Mouse (Mus musculus): ENCODE results near the gene Exoc4. TPM values are rescaled to one million over a fixed set of nuclear protein-coding genes. Genes with fewer than 3 reads are reported as not detected.

The Exoc4 gene
- total RNA-seq, 1 experiment from 2014 or later: 73.9 TPM

- no peak for ATAC-seq (replicated peaks; ENCODE audit: low read depth, poor library complexity, severe bottlenecking)
These were observed 359.6 kb downstream of the Exoc4 start for GRCm38 (mm10) chr6:33608469-33608868.

GRCm38 (mm10) chr6:33613978-33614377, 365.1 kb downstream of the Exoc4 start:
- ATAC-seq (replicated peaks; ENCODE audit: low read depth, poor library complexity, severe bottlenecking): no peak

- peak; percentile 50; the same call in 1 of the 2 replicates for ATAC-seq (replicated peaks; ENCODE audit: low read depth, poor library complexity, severe bottlenecking)
These were observed 369.7 kb downstream of the Exoc4 start for GRCm38 (mm10) chr6:33618590-33618989.

- ATAC-seq (replicated peaks; ENCODE audit: low read depth, poor library complexity, severe bottlenecking): no peak
These were observed 371.8 kb downstream of the Exoc4 start for GRCm38 (mm10) chr6:33620701-33621100.

- ATAC-seq (replicated peaks; ENCODE audit: low read depth, poor library complexity, severe bottlenecking): no peak
These were observed 377.0 kb downstream of the Exoc4 start for GRCm38 (mm10) chr6:33625931-33626330.

- 0 out of 2 replicates have a peak, but pooled peaks have one; percentile 52 for ATAC-seq (replicated peaks; ENCODE audit: low read depth, poor library complexity, severe bottlenecking)
These were observed 382.2 kb downstream of the Exoc4 start for GRCm38 (mm10) chr6:33631133-33631532.

- ATAC-seq (replicated peaks; ENCODE audit: low read depth, poor library complexity, severe bottlenecking): no peak
These were observed 388.3 kb downstream of the Exoc4 start for GRCm38 (mm10) chr6:33637192-33637591.

- no peak for ATAC-seq (replicated peaks; ENCODE audit: low read depth, poor library complexity, severe bottlenecking)
These were observed 433.1 kb downstream of the Exoc4 start for GRCm38 (mm10) chr6:33681778-33682640.

GRCm38 (mm10) chr6:33683533-33683932, 434.6 kb downstream of the Exoc4 start:
- no peak for ATAC-seq (replicated peaks; ENCODE audit: low read depth, poor library complexity, severe bottlenecking)

GRCm38 (mm10) chr6:33685321-33685720, 436.4 kb downstream of the Exoc4 start:
- ATAC-seq (replicated peaks; ENCODE audit: low read depth, poor library complexity, severe bottlenecking): no peak

- ATAC-seq (replicated peaks; ENCODE audit: low read depth, poor library complexity, severe bottlenecking): no peak
These were observed 441.7 kb downstream of the Exoc4 start for GRCm38 (mm10) chr6:33690601-33691000.

- no peak for ATAC-seq (replicated peaks; ENCODE audit: low read depth, poor library complexity, severe bottlenecking)
These were observed 448.1 kb downstream of the Exoc4 start for GRCm38 (mm10) chr6:33696976-33697375.

- no peak for ATAC-seq (replicated peaks; ENCODE audit: low read depth, poor library complexity, severe bottlenecking)
These were observed 460.0 kb downstream of the Exoc4 start for GRCm38 (mm10) chr6:33708907-33709306.

GRCm38 (mm10) chr6:33709340-33709739, 460.5 kb downstream of the Exoc4 start:
- no peak for ATAC-seq (replicated peaks; ENCODE audit: low read depth, poor library complexity, severe bottlenecking)

GRCm38 (mm10) chr6:33711742-33712141, 462.9 kb downstream of the Exoc4 start:
- no peak for ATAC-seq (replicated peaks; ENCODE audit: low read depth, poor library complexity, severe bottlenecking)

GRCm38 (mm10) chr6:33712540-33713118, 463.7 kb downstream of the Exoc4 start:
- ATAC-seq (replicated peaks; ENCODE audit: low read depth, poor library complexity, severe bottlenecking): no peak

GRCm38 (mm10) chr6:33716254-33716965, 467.5 kb downstream of the Exoc4 start:
- ATAC-seq (replicated peaks; ENCODE audit: low read depth, poor library complexity, severe bottlenecking): no peak

GRCm38 (mm10) chr6:33721166-33721565, 472.3 kb downstream of the Exoc4 start:
- no peak for ATAC-seq (replicated peaks; ENCODE audit: low read depth, poor library complexity, severe bottlenecking)

GRCm38 (mm10) chr6:33722811-33723210, 473.9 kb downstream of the Exoc4 start:
- no peak for ATAC-seq (replicated peaks; ENCODE audit: low read depth, poor library complexity, severe bottlenecking)

- no peak for ATAC-seq (replicated peaks; ENCODE audit: low read depth, poor library complexity, severe bottlenecking)
These were observed 475.7 kb downstream of the Exoc4 start for GRCm38 (mm10) chr6:33724596-33724995.

GRCm38 (mm10) chr6:33727271-33727670, 478.4 kb downstream of the Exoc4 start:
- no peak for ATAC-seq (replicated peaks; ENCODE audit: low read depth, poor library complexity, severe bottlenecking)
